14 mouse cellular contexts compared by ENCODE assay signal in the genomic region with DNA sequence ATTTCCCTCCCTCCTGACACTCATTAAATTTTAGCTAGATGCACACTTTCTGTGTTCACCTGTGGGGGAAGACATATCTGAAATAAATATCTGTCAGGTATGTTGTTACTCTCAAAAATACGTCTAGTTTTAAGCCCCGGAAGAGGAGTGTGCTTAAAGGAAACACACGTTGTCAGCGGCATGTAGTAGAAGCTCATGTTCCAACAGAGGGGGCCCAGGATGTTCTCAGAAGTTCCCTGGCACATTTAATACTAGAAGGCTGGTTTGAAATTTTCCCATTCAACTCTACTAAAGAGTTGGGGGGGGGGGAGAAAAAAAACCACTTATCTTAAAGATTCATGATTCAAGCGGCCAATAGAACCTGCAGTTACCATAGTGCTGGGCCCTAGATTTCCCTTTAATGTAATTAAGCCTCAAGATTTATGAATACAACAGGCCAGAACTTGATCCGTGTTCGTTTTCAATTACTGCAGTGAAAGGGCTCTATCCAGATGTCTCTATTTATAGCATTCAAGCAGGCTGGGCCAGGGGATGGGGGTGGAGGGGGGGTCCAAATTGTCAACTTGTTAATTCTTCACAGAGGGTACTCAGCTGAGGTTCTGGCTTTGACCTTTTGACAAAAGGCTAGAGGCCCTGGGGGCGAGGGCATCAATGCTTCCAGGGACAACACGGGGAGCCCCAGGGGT. TPM values are rescaled to one million over a fixed set of nuclear protein-coding genes. Genes with fewer than 3 reads are reported as not detected.
DNase-seq lines count a peak whose midpoint lies in the region; ATAC-seq and TF ChIP-seq lines count a peak whose summit lies in the region.
"Had no signal": no experiment of that assay in that cellular context is flagged by ENCODE, and none has a peak within 500 bp of the region (broad histone marks: within the 10 kb centered on the region; RNA-seq: fewer than 3 reads in every experiment).

No protein-coding gene starts in this region.

- H3K9me3 ChIP-seq in forebrain, embryonic 16.5 days (ENCODE audit: control insufficient read depth, low read length): no peaks in the 10 kb centered on the region
- no peaks in the 10 kb centered on the region for H3K9me3 ChIP-seq in midbrain, embryonic 13.5 days
- H3K9me3 ChIP-seq: lung, embryonic 15.5 days had no signal

- WGBS in forebrain, embryonic 16.5 days: 6% methylated on average over 9 of the region's 9 CpGs
- WGBS in midbrain, embryonic 13.5 days: 5% methylated on average over 9 of the region's 9 CpGs

- ATAC-seq in forebrain, embryonic 16.5 days: peak; percentile 64; the same call in 1 of the 2 replicates
- ATAC-seq in midbrain, embryonic 13.5 days: peak; percentile 85
- ATAC-seq in inflammation-experienced regulatory T-cells, adult 6 months: no peak

- no peaks in the 10 kb centered on the region for H3K36me3 ChIP-seq in forebrain, embryonic 16.5 days (ENCODE audit: control insufficient read depth, insufficient read depth)
- H3K36me3 ChIP-seq in midbrain, embryonic 13.5 days: no peaks in the 10 kb centered on the region
- H3K36me3 ChIP-seq: lung, embryonic 15.5 days had no signal

- H3K27me3 ChIP-seq in forebrain, embryonic 16.5 days (replicated peaks; ENCODE audit: control insufficient read depth, insufficient read depth, low read length): no peaks in the 10 kb centered on the region
- peaks cover 7% of the 10 kb centered on the region; the same call in 1 of the 2 replicates for H3K27me3 ChIP-seq in midbrain, embryonic 13.5 days
- H3K27me3 ChIP-seq: lung, embryonic 15.5 days had no signal

- H3K27ac ChIP-seq in forebrain, embryonic 16.5 days (ENCODE audit: low read length): no peak overlapping the region
- peak overlapping the region; percentile 39; the same call in 1 of the 2 replicates for H3K27ac ChIP-seq in midbrain, embryonic 13.5 days
- H3K27ac ChIP-seq: gastrocnemius, adult 2 months; lung, embryonic 15.5 days had no signal

- H3K4me1 ChIP-seq in forebrain, embryonic 16.5 days (replicated peaks; ENCODE audit: control insufficient read depth, insufficient read depth, low read length): peaks cover 14% of the 10 kb centered on the region
- peaks cover 38% of the 10 kb centered on the region for H3K4me1 ChIP-seq in midbrain, embryonic 13.5 days (replicated peaks)
- H3K4me1 ChIP-seq: lung, embryonic 15.5 days had no signal

- TF ChIP-seq CTCF in brain, embryonic 14.5 days (IDR thresholded peaks at IDR 0.05; ENCODE audit: borderline replicate concordance, extremely low read depth, insufficient read depth, insufficient read length): no peak

- intact Hi-C loops in left cerebral cortex, postnatal 25 days (cut with DNase I): no loop called here

- DNase-seq in brain, embryonic 14.5 days (ENCODE audit: low read depth): peak; percentile 86
- DNase-seq in embryo, embryonic 11 days: peak; percentile 87
- DNase-seq in left cerebral cortex, adult 18-20 months (ENCODE audit: low spot score in 2 of 2): no peak
- DNase-seq in left cerebral cortex, postnatal 25 days (ENCODE audit: low spot score in 2 of 2): no peak
- DNase-seq in heart, adult 8-10 months (ENCODE audit: low spot score): no peak
- DNase-seq: gastrocnemius, adult 2 months; heart, postnatal 10 days; kidney, postnatal 4 days; right cerebral cortex, postnatal 4 days had no signal

- no peak for TF ChIP-seq POLR2A in brain, embryonic 14.5 days (IDR thresholded peaks at IDR 0.05; ENCODE audit: borderline replicate concordance, extremely low read depth, insufficient read depth, insufficient read length, poor library complexity, severe bottlenecking)

- no peak overlapping the region for H3K4me3 ChIP-seq in forebrain, embryonic 16.5 days (replicated peaks; ENCODE audit: low read length)
- no peak overlapping the region for H3K4me3 ChIP-seq in midbrain, embryonic 13.5 days (replicated peaks)
- H3K4me3 ChIP-seq: gastrocnemius, adult 2 months; lung, embryonic 15.5 days had no signal

- H3K4me2 ChIP-seq in forebrain, embryonic 16.5 days (ENCODE audit: low read length): no peak overlapping the region
- no peak overlapping the region for H3K4me2 ChIP-seq in midbrain, embryonic 13.5 days (replicated peaks)
- H3K4me2 ChIP-seq: lung, embryonic 15.5 days had no signal

- H3K9ac ChIP-seq in forebrain, embryonic 16.5 days (replicated peaks; ENCODE audit: low read depth, low read length): no peak overlapping the region
- H3K9ac ChIP-seq in midbrain, embryonic 13.5 days (replicated peaks): no peak overlapping the region
- H3K9ac ChIP-seq: lung, embryonic 15.5 days had no signal

RNA-seq across cellular contexts. Expression of gene 1700113H08Rik, which starts 43.6 kb away (rescaled TPM):
- polyA plus RNA-seq in brain, embryonic 14.5 days (2012; rRNA removed): 0.19 and 0.29 TPM in 2 replicates
- not detected in 2 replicates for polyA plus RNA-seq in forebrain, embryonic 16.5 days (2015; fragmentation: Nextera tagmentation; extraction: Ambion mirVana)
- 0.28 and 0.62 TPM in 2 replicates for polyA plus RNA-seq in midbrain, embryonic 13.5 days (2015; fragmentation: Nextera tagmentation; extraction: Ambion mirVana)
- not detected for total RNA-seq in left cerebral cortex, adult 18-20 months (2021)
- total RNA-seq in left cerebral cortex, postnatal 25 days (2021): not detected
- total RNA-seq in heart, adult 8-10 months (2022): under 1 TPM in 3 of 4 experiments, not detected in 1; 0.19 to 0.34 (median 0.29) TPM
- not detected for polyA plus RNA-seq in inflammation-experienced regulatory T-cells, adult 6 months (2017; shearing (Covaris generic))
- total RNA-seq: left cerebral cortex, postnatal 36 days had no signal
- polyA plus RNA-seq: lung, embryonic 15.5 days had no signal

Comparison
In these comparisons a context has a peak if more than half of its experiments do, and no peak if none do; other contexts are left out.
1. DNase-seq: peak in brain, embryonic 14.5 days (single experiment) and embryo, embryonic 11 days (single experiment); none in left cerebral cortex, adult 18-20 months (0 of 2), left cerebral cortex, postnatal 25 days (0 of 2) and heart, adult 8-10 months (single experiment).